ENCODE assay signal across 16 mouse cellular contexts in genomic region chr13:35794774-35795173, GRCm38 (mm10).
DNase-seq lines count a peak whose midpoint lies in the region; ATAC-seq and TF ChIP-seq lines count a peak whose summit lies in the region.
"Had no signal": no experiment of that assay in that cellular context is flagged by ENCODE, and none has a peak within 500 bp of the region (broad histone marks: within the 10 kb centered on the region; RNA-seq: fewer than 3 reads in every experiment).

No protein-coding gene starts in this region.

- H3K4me3 ChIP-seq in heart, embryonic 10.5 days, result no peak overlapping the region
- H3K4me3 ChIP-seq in G1E (ENCODE audit: low read depth, low read length), result peak overlapping the region; percentile 33; the same call in 1 of the 2 replicates
- no peak overlapping the region for H3K4me3 ChIP-seq in liver, embryonic 15.5 days (replicated peaks)
- no peak overlapping the region for H3K4me3 ChIP-seq in midbrain, postnatal 0 days (ENCODE audit: low read depth, low read length)
- H3K4me3 ChIP-seq in limb, embryonic 10.5 days, result no peak overlapping the region
- H3K4me3 ChIP-seq: embryonic facial prominence, embryonic 10.5 days; layer of hippocampus, adult 2 months; midbrain, embryonic 12.5 days; stomach, embryonic 15.5 days had no signal

- TF ChIP-seq CTCF in G1E (IDR thresholded peaks at IDR 0.05; ENCODE audit: low read depth, low read length), result no peak
- TF ChIP-seq CTCF in midbrain, postnatal 0 days (IDR thresholded peaks at IDR 0.05), result no peak

- peaks cover 96% of the 10 kb centered on the region for H3K4me1 ChIP-seq in heart, embryonic 10.5 days
- H3K4me1 ChIP-seq in G1E (ENCODE audit: insufficient read depth, low read depth, low read length), result peaks cover 88% of the 10 kb centered on the region
- peaks cover 94% of the 10 kb centered on the region for H3K4me1 ChIP-seq in liver, embryonic 15.5 days (replicated peaks)
- no peaks in the 10 kb centered on the region for H3K4me1 ChIP-seq in midbrain, postnatal 0 days (ENCODE audit: insufficient read depth, low read length)
- H3K4me1 ChIP-seq in limb, embryonic 10.5 days, result peaks cover 43% of the 10 kb centered on the region

- H3K36me3 ChIP-seq in heart, embryonic 10.5 days, result no peaks in the 10 kb centered on the region
- H3K36me3 ChIP-seq in G1E (replicated peaks), result peaks cover 88% of the 10 kb centered on the region
- H3K36me3 ChIP-seq in liver, embryonic 15.5 days (replicated peaks), result no peaks in the 10 kb centered on the region
- H3K36me3 ChIP-seq in midbrain, postnatal 0 days (ENCODE audit: insufficient read depth, low read length), result no peaks in the 10 kb centered on the region
- no peaks in the 10 kb centered on the region for H3K36me3 ChIP-seq in limb, embryonic 10.5 days
- H3K36me3 ChIP-seq: embryonic facial prominence, embryonic 10.5 days; midbrain, embryonic 12.5 days; stomach, embryonic 15.5 days had no signal

- peak overlapping the region; percentile 79; the same call in 1 of the 2 replicates for H3K27ac ChIP-seq in heart, embryonic 10.5 days
- peak overlapping the region; percentile 89 for H3K27ac ChIP-seq in liver, embryonic 15.5 days (replicated peaks)
- H3K27ac ChIP-seq in midbrain, postnatal 0 days (ENCODE audit: low read depth, low read length), result no peak overlapping the region
- H3K27ac ChIP-seq in limb, embryonic 10.5 days, result no peak overlapping the region
- H3K27ac ChIP-seq: embryonic facial prominence, embryonic 10.5 days; layer of hippocampus, adult 2 months; midbrain, embryonic 12.5 days; stomach, embryonic 15.5 days had no signal

- H3K27me3 ChIP-seq in heart, embryonic 10.5 days (ENCODE audit: insufficient read depth, poor library complexity, severe bottlenecking), result no peaks in the 10 kb centered on the region
- no peaks in the 10 kb centered on the region for H3K27me3 ChIP-seq in G1E (ENCODE audit: insufficient read depth, low read length)
- H3K27me3 ChIP-seq in liver, embryonic 15.5 days, result no peaks in the 10 kb centered on the region
- H3K27me3 ChIP-seq in midbrain, postnatal 0 days (ENCODE audit: insufficient read depth, low read length), result no peaks in the 10 kb centered on the region
- no peaks in the 10 kb centered on the region for H3K27me3 ChIP-seq in limb, embryonic 10.5 days (ENCODE audit: low read depth, poor library complexity, severe bottlenecking)
- H3K27me3 ChIP-seq: midbrain, embryonic 12.5 days; stomach, embryonic 15.5 days had no signal

- no peaks in the 10 kb centered on the region for H3K9me3 ChIP-seq in heart, embryonic 10.5 days
- no peaks in the 10 kb centered on the region for H3K9me3 ChIP-seq in G1E (replicated peaks)
- no peaks in the 10 kb centered on the region for H3K9me3 ChIP-seq in liver, embryonic 15.5 days (replicated peaks)
- no peaks in the 10 kb centered on the region for H3K9me3 ChIP-seq in midbrain, postnatal 0 days (ENCODE audit: low read length)
- H3K9me3 ChIP-seq in limb, embryonic 10.5 days (replicated peaks), result no peaks in the 10 kb centered on the region
- H3K9me3 ChIP-seq: embryonic facial prominence, embryonic 10.5 days; midbrain, embryonic 12.5 days; stomach, embryonic 15.5 days had no signal

- peak overlapping the region; percentile 28 for H3K9ac ChIP-seq in liver, embryonic 15.5 days
- H3K9ac ChIP-seq in midbrain, postnatal 0 days (replicated peaks; ENCODE audit: low read length, poor library complexity, severe bottlenecking), result no peak overlapping the region
- H3K9ac ChIP-seq: midbrain, embryonic 12.5 days; stomach, embryonic 15.5 days had no signal

- DNase-seq in heart, embryonic 10.5 days (ENCODE audit: low spot score), result peak; percentile 74
- no peak for DNase-seq in heart, postnatal 25 days (ENCODE audit: low spot score)
- no peak for DNase-seq in G1E (ENCODE audit: low spot score)
- no peak for DNase-seq in midbrain, postnatal 0 days (ENCODE audit: low spot score)
- DNase-seq in limb, embryonic 10.5 days (ENCODE audit: low spot score), result no peak
- DNase-seq in urinary bladder, postnatal 14 days (ENCODE audit: low spot score), result no peak
- DNase-seq: adrenal gland, postnatal 14 days; kidney, adult 9 months; lung, postnatal 36 days; spleen, adult 18-20 months had no signal

- peak overlapping the region; percentile 65 for H3K4me2 ChIP-seq in liver, embryonic 15.5 days
- H3K4me2 ChIP-seq in midbrain, postnatal 0 days (ENCODE audit: low read depth, low read length, poor library complexity, severe bottlenecking), result no peak overlapping the region
- H3K4me2 ChIP-seq: midbrain, embryonic 12.5 days; stomach, embryonic 15.5 days had no signal

- no peak for ATAC-seq in G1E (ENCODE audit: extremely low read depth, insufficient number of reproducible peaks, low FRiP score, poor library complexity, severe bottlenecking)
- peak; percentile 60 for ATAC-seq in erythroid progenitor cell, adult 5-6 weeks (replicated peaks; ENCODE audit: low FRiP score, poor library complexity, severe bottlenecking)
- peak; percentile 45; the same call in 1 of the 2 replicates for ATAC-seq in liver, embryonic 15.5 days (ENCODE audit: insufficient read depth)
- no peak for ATAC-seq in midbrain, postnatal 0 days (ENCODE audit: low FRiP score)

- intact Hi-C loops in heart, postnatal 25 days (cut with DNase I), result no loop called here

- WGBS in heart, embryonic 10.5 days, result 73% methylated on average over 4 of the region's 4 CpGs
- 38% methylated on average over 4 of the region's 4 CpGs for WGBS in liver, embryonic 15.5 days (ENCODE audit: insufficient replicate concordance)
- 91% methylated on average over 4 of the region's 4 CpGs for WGBS in midbrain, postnatal 0 days
- 82% methylated on average over 4 of the region's 4 CpGs for WGBS in limb, embryonic 10.5 days

Comparison
In these comparisons a context has a peak if more than half of its experiments do, and no peak if none do; other contexts are left out.
1. H3K27ac ChIP-seq: peak in heart, embryonic 10.5 days (single experiment) and liver, embryonic 15.5 days (single experiment); none in midbrain, postnatal 0 days (single experiment) and limb, embryonic 10.5 days (single experiment).
2. ATAC-seq: peak in erythroid progenitor cell, adult 5-6 weeks (single experiment) and liver, embryonic 15.5 days (single experiment); none in G1E (single experiment) and midbrain, postnatal 0 days (single experiment).